Mouse (Mus musculus) intestine, embryonic 16.5 days (tissue): Measurements from ENCODE around the gene Rreb1. TPM values are rescaled to one million over a fixed set of nuclear protein-coding genes. Genes with fewer than 3 reads are reported as not detected.
A peak's percentile ranks its signal among the peaks of the same experiment; 100 is the strongest.
"Not testable (repeated sequence)": the region's sequence is repeated elsewhere in the genome, so short reads cannot be mapped to it uniquely, and the experiment has no call there.

Experiments used
- ATAC-seq: fragments of 200-750 bp; cut with Nextera tagmentation; 2 replicates; pipeline ENCODE4 v1.8.0; 2017; ENCODE audit warnings: moderate TSS enrichment, moderate library complexity
- H3K27ac ChIP-seq: fragments of 300-500 bp; sonication (generic); 2 replicates; pipeline ENCODE4 v1.5.1; 2014; ENCODE audit warnings: mild to moderate bottlenecking, low read length
- H3K27me3 ChIP-seq: fragments of 300-500 bp; sonication (generic); replicated peaks from 2 replicates; pipeline ENCODE4 v1.6.1; 2014; ENCODE audit warnings: low read length, control low read depth, mixed read lengths; ENCODE audit not compliant: control insufficient read depth, insufficient read depth
- H3K36me3 ChIP-seq: fragments of 300-500 bp; sonication (generic); 2 replicates; pipeline ENCODE4 v1.6.1; 2014; ENCODE audit warnings: low read length, control low read depth; ENCODE audit not compliant: control insufficient read depth, insufficient read depth
- H3K4me1 ChIP-seq: fragments of 300-500 bp; sonication (generic); 2 replicates; pipeline ENCODE4 v1.6.1; 2014; ENCODE audit warnings: low read length, control low read depth, mixed read lengths; ENCODE audit not compliant: control insufficient read depth, insufficient read depth
- H3K4me2 ChIP-seq: fragments of 300-500 bp; sonication (generic); 2 replicates; pipeline ENCODE4 v1.6.1; 2014; ENCODE audit warnings: low read depth, low read length, control low read depth
- H3K4me3 ChIP-seq: fragments of 300-500 bp; sonication (generic); 2 replicates; pipeline ENCODE4 v1.5.1; 2014; ENCODE audit warnings: mild to moderate bottlenecking, low read length
- H3K9ac ChIP-seq: fragments of 300-500 bp; sonication (generic); 2 replicates; pipeline ENCODE4 v1.6.1; 2014; ENCODE audit warnings: low read depth, low read length
- H3K9me3 ChIP-seq: fragments of 300-500 bp; sonication (generic); 2 replicates; pipeline ENCODE4 v1.6.1; 2016; ENCODE audit warnings: low read length, control low read depth; ENCODE audit not compliant: control insufficient read depth
- WGBS: fragments of 180-500 bp; shearing (Covaris S2); extraction: QIAGEN DNeasy Blood & Tissue Kit; methylation state at CpG from one replicate; pipeline ENCODE4 v1.1.7; 2014; 5-methylcytosine and 5-hydroxymethylcytosine counted together
- polyA plus RNA-seq: library from polyadenylated mRNA; unstranded; fragments of >200 nt; fragmentation: Nextera tagmentation; extraction: Ambion mirVana; gene quantifications from 2 replicates; pipeline ENCODE4 v1.2.1, GENCODE M21; 2015

Gene Rreb1
- polyA plus RNA-seq, 1 experiment from 2014 or later: 13.7 TPM

DNA sequence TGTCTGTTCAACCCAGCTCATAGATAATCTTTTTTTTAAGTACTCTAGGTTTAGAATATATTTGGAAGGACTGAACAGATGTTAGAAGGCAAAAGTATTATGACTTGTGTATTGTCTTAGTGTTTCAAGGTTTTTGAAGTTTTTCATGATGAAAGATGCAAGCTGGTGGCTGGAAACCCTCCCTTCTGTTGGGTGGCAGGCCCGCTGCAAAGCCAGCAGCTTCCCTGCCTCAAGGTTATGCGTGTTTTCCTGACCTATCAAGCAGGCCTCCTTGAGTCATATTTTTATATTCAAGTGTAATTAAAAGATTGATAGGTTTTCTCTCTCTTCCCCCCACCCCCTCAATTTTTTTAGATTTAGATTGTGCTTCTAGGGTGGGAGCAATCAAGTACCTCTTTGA lies 52.1 kb downstream of the Rreb1 start:
- H3K4me1 ChIP-seq: peaks cover 51% of the 10 kb centered on the region
- no peaks in the 10 kb centered on the region for H3K9me3 ChIP-seq
- peak overlapping the region; percentile 22; the same call in 1 of the 2 replicates for H3K4me2 ChIP-seq
- H3K4me3 ChIP-seq: no peak overlapping the region
- H3K27ac ChIP-seq: peak overlapping the region; percentile 71
- 62% methylated on average over 2 of the region's 2 CpGs for WGBS
- no peak for ATAC-seq
- H3K27me3 ChIP-seq: no peaks in the 10 kb centered on the region
- H3K9ac ChIP-seq: no peak overlapping the region
- H3K36me3 ChIP-seq: no peaks in the 10 kb centered on the region

DNA sequence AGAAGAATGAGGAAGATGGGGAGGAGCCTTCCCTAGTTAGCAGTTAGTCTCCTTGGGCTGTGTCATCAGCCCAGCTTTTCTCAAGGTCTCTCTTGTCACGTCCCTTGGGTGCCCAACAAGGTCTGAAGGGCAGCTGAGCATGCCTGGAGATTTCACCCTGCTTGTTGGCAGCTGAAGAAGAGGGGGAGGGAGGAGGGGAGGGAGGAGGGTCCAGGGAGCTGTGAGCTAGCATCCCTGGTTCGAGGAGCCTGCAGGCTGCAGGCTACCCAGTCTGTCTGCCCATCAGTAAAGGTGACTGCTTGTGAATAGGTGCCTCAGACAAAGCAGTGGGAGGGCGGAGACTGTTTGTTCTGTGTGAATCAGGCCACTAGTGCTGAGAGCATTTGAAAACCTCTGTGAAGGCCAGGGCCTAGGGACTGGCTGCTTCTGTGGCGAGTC lies 52.7 kb downstream of the Rreb1 start:
- ATAC-seq: peak; percentile 27

DNA sequence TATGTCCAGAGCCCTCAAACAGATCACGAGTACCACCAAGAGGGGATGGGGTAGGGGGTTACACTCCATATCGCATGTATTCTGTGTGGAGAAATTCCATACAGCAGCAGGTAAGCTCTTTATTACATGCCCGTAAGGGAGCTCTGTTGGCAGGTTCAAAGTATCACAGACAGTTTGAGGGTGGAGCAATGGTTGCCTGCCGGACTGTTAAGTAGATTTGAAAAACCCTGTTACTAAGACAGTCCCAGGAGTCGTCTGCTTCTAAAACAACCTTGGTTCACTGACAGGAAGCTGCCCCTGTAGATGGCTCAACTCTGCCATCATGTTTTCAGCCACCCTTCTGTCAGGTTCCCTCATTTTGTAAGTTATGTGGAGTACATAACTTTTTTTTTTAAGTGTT lies 54.3 kb downstream of the Rreb1 start:
- Histone ChIP-seq H3K27me3 (no peaks in the 10 kb centered on the region), H3K4me2 (peak overlapping the region; percentile 18; the same call in 1 of the 2 replicates), H3K4me3 (no peak overlapping the region), H3K36me3 (no peaks in the 10 kb centered on the region), H3K4me1 (peaks cover 48% of the 10 kb centered on the region), H3K27ac (peak overlapping the region; percentile 69), H3K9me3 (no peaks in the 10 kb centered on the region), H3K9ac (no peak overlapping the region)
- peak; percentile 50 for ATAC-seq
- 35% methylated on average over 5 of the region's 5 CpGs for WGBS

More for the DNA sequence above, 52.7 kb downstream of the Rreb1 start:
- Histone ChIP-seq H3K4me3 (no peak overlapping the region), H3K4me2 (peak overlapping the region; percentile 22; the same call in 1 of the 2 replicates), H3K36me3 (no peaks in the 10 kb centered on the region), H3K4me1 (peaks cover 48% of the 10 kb centered on the region), H3K9me3 (no peaks in the 10 kb centered on the region), H3K27ac (peak overlapping the region; percentile 71), H3K27me3 (no peaks in the 10 kb centered on the region), H3K9ac (no peak overlapping the region)
- 39% methylated on average over 4 of the region's 4 CpGs for WGBS

DNA sequence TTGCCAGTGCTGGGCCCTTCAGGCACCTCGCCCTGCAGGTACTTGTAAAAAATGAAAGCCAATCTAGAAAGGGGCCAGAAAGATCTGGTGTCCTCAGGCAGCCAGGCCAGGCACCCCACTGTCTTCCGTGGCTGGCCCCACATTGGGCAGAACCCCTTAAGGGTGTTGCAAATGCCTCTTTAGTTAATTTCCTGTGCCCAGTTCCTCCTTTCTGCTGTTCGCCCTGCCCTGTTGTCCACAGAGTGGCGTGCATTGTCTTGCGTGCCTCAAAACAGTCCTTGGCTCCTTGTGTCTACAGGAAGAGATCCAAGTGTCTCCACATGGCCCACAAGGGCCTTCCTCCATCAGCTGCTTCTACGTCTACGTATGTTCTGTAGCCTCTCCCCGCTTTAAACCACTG lies 55.3 kb downstream of the Rreb1 start:
- no peaks in the 10 kb centered on the region for H3K27me3 ChIP-seq
- ATAC-seq: no peak
- H3K4me2 ChIP-seq: no peak overlapping the region
- H3K36me3 ChIP-seq: no peaks in the 10 kb centered on the region
- no peaks in the 10 kb centered on the region for H3K9me3 ChIP-seq
- peaks cover 44% of the 10 kb centered on the region for H3K4me1 ChIP-seq
- peak overlapping the region; percentile 18; the same call in 1 of the 2 replicates for H3K9ac ChIP-seq
- 62% methylated on average over 8 of the region's 8 CpGs for WGBS
- H3K4me3 ChIP-seq: no peak overlapping the region
- peak overlapping the region; percentile 3 for H3K27ac ChIP-seq

DNA sequence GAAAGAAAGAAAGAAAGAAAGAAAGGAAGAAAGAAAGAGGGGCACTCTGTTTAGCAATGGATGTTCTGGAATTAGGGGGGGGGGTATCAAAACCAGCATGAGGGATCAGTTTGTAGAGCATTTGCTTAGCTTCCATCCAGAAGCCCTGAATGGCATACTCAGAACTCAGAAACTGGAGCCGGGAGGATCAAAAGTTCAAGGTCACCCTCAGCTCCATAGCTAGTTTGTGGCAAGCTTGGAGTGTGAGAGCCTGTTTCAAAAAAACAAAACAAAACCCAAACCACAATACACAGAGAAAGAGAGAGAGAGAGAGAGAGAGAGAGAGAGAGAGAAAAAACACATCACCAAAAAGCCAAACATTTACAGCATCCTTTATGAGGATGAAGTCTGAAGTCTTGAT lies 57.1 kb downstream of the Rreb1 start:
- no peak overlapping the region for H3K4me3 ChIP-seq
- H3K27me3 ChIP-seq: no peaks in the 10 kb centered on the region
- H3K9ac ChIP-seq: no peak overlapping the region
- H3K4me2 ChIP-seq: no peak overlapping the region
- H3K9me3 ChIP-seq: no peaks in the 10 kb centered on the region
- peaks cover 38% of the 10 kb centered on the region for H3K4me1 ChIP-seq
- no peaks in the 10 kb centered on the region for H3K36me3 ChIP-seq
- 86% methylated on average over 1 of the region's 1 CpGs for WGBS
- ATAC-seq: no peak
- no peak overlapping the region for H3K27ac ChIP-seq

DNA sequence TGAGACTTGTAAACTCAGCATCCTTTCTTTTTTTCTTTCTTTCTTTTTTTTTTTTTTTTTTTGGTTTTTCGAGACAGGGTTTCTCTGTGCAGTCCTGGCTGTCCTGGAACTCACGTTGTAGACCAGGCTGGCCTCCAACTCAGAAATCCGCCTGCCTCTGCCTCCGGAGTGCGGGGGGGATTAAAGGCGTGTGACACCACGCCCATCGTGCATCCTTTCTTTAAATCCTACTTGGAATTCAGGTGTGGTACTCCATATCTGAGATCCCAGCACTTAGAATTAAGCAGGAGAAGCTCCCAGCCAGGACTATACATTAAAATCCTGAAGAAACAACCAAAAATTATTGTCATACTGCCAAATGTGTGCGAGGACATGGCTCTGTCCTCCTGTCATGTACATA lies 57.6 kb downstream of the Rreb1 start:
- 82% methylated on average over 9 of the region's 9 CpGs for WGBS
- H3K4me2 ChIP-seq, H3K9me3 ChIP-seq, H3K36me3 ChIP-seq, H3K27ac ChIP-seq, H3K9ac ChIP-seq, H3K4me3 ChIP-seq, H3K27me3 ChIP-seq, ATAC-seq: not testable (repeated sequence)
- peaks cover 33% of the 10 kb centered on the region for H3K4me1 ChIP-seq

DNA sequence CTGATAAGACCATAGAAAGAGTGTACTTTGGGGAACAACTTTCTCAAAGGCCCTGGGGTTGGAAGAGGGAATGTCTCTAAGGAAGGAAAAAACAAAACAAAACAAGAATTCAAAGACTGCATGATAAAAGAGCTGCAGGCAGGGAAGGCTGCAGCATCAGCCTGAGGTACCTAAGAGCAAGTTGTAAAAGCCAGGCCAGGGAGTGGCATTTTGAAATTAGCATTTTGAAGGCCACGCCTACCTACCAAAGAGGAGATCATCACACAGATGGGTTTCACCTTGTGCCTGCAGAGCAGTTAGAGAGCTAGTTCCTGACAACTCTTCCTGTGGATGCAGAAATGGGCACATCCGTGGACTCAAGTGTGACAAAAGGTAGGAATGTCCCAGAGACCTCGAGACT lies 59.2 kb downstream of the Rreb1 start:
- H3K27ac ChIP-seq: no peak overlapping the region
- H3K27me3 ChIP-seq: no peaks in the 10 kb centered on the region
- ATAC-seq: no peak
- H3K9ac ChIP-seq: no peak overlapping the region
- no peaks in the 10 kb centered on the region for H3K9me3 ChIP-seq
- 69% methylated on average over 3 of the region's 3 CpGs for WGBS
- H3K36me3 ChIP-seq: no peaks in the 10 kb centered on the region
- H3K4me3 ChIP-seq: no peak overlapping the region
- no peak overlapping the region for H3K4me2 ChIP-seq
- peaks cover 26% of the 10 kb centered on the region for H3K4me1 ChIP-seq

DNA sequence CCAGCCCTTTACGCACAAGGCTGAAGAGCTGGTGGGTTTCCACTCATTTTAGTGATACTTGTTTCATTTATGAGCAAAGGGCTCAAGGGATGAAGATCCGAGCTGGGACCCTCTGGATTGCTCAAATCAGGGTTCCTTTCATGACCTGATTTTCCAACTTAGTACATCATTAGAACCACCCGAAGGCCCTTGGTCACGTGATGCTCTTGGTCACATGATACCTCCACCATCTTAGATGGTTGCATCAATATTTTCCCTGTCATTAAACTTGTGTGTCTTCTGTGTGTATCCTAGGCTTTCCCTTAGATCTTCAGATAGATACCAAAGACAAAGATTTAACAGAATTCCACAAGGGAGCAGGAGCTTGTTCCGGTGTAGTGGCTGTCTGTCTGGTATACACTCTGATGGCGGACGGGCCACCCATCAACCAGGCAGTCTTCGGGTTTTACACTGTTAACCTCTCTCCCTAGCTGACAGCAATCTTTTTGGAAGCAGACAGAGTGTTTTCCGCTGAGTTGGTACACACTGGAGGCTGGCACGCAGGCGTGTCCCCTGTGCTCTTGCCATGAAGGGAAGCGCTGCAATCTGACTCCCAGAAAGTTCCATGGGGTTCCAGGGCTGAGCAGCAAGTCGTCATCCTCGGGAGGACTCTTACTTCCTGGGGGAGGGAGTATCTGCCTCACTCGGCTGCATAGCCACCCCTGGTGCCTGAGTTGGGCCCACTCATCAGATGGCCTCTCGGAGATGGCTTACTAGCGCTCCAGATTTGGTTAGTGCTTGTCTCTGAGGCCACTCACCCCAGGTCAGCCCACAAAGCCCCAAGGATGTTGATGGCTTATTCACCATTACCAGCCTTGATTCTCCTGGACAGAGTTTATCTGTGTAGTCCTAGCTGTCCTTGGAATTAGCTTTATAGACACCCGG lies 60.3 kb downstream of the Rreb1 start:
- Histone ChIP-seq H3K4me3 (no peak overlapping the region), H3K36me3 (no peaks in the 10 kb centered on the region), H3K4me2 (no peak overlapping the region), H3K27ac (no peak overlapping the region), H3K9ac (no peak overlapping the region), H3K9me3 (no peaks in the 10 kb centered on the region), H3K27me3 (no peaks in the 10 kb centered on the region), H3K4me1 (peaks cover 21% of the 10 kb centered on the region)
- 88% methylated on average over 18 of the region's 18 CpGs for WGBS
- ATAC-seq: no peak

DNA sequence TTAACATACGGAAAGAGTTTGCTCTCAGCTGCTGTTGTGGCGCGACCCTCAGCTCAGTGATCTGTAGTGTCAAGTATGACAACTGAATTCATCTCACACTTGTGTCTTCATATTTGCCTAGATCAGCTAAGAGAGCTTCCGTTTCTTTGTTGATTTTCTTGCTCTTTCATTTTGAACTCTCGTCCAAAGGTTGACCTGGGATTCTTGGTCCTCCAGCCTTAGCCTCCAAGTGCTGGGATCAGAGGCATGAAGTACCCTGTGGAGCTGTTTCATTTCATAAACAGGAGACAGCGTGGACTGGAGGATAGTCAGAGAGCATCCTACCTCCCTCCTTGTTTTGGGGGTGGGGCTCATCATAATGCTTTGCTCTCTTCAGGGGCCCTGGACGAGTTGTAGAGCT lies 65.0 kb downstream of the Rreb1 start:
- Histone ChIP-seq H3K36me3 (no peaks in the 10 kb centered on the region), H3K27me3 (no peaks in the 10 kb centered on the region), H3K27ac (no peak overlapping the region), H3K9me3 (no peaks in the 10 kb centered on the region), H3K4me2 (no peak overlapping the region), H3K4me1 (peaks cover 38% of the 10 kb centered on the region), H3K4me3 (no peak overlapping the region), H3K9ac (no peak overlapping the region)
- WGBS: 70% methylated on average over 7 of the region's 7 CpGs
- ATAC-seq: no peak
